Mouse (Mus musculus): ENCODE data around the gene Tcte2.

The Tcte2 gene

GRCm38 (mm10) chr17:13720187-13720586 is 41.4 kb downstream of the Tcte2 start:
- DNase-seq (ENCODE audit: low spot score in 2 of 2), result no peak

- DNase-seq (ENCODE audit: low spot score in 2 of 2), result no peak
These were observed 44.2 kb downstream of the Tcte2 start for GRCm38 (mm10) chr17:13717428-13717827.

- no peak for DNase-seq (ENCODE audit: low spot score in 2 of 2)
These were observed 45.3 kb downstream of the Tcte2 start for GRCm38 (mm10) chr17:13716336-13716735.

GRCm38 (mm10) chr17:13715511-13715910 is 46.1 kb downstream of the Tcte2 start:
- no peak for DNase-seq (ENCODE audit: low spot score in 2 of 2)

- no peak for DNase-seq (ENCODE audit: low spot score in 2 of 2)
These were observed 47.0 kb downstream of the Tcte2 start for GRCm38 (mm10) chr17:13714654-13715053.

GRCm38 (mm10) chr17:13714128-13714527 is 47.5 kb downstream of the Tcte2 start:
- DNase-seq (ENCODE audit: low spot score in 2 of 2), result no peak

GRCm38 (mm10) chr17:13712518-13712917 is 49.1 kb downstream of the Tcte2 start:
- DNase-seq (ENCODE audit: low spot score in 2 of 2), result no peak

GRCm38 (mm10) chr17:13712116-13712515 is 49.5 kb downstream of the Tcte2 start:
- DNase-seq (ENCODE audit: low spot score in 2 of 2), result no peak

GRCm38 (mm10) chr17:13711173-13711572 is 50.5 kb downstream of the Tcte2 start:
- DNase-seq (ENCODE audit: low spot score in 2 of 2), result no peak

GRCm38 (mm10) chr17:13705481-13705921 is 56.1 kb downstream of the Tcte2 start:
- no peak for DNase-seq (ENCODE audit: low spot score in 2 of 2)

- no peak for DNase-seq (ENCODE audit: low spot score in 2 of 2)
These were observed 57.9 kb downstream of the Tcte2 start for GRCm38 (mm10) chr17:13703611-13704320.

- DNase-seq (ENCODE audit: low spot score in 2 of 2), result no peak
These were observed 61.3 kb downstream of the Tcte2 start for GRCm38 (mm10) chr17:13700131-13701016.

GRCm38 (mm10) chr17:13699716-13700115 is 61.9 kb downstream of the Tcte2 start:
- no peak for DNase-seq (ENCODE audit: low spot score in 2 of 2)

GRCm38 (mm10) chr17:13698194-13698593 is 63.4 kb downstream of the Tcte2 start:
- DNase-seq (ENCODE audit: low spot score in 2 of 2), result no peak

GRCm38 (mm10) chr17:13697646-13698045 is 64.0 kb downstream of the Tcte2 start:
- DNase-seq (ENCODE audit: low spot score in 2 of 2), result no peak

GRCm38 (mm10) chr17:13695881-13696280 is 65.7 kb downstream of the Tcte2 start:
- no peak for DNase-seq (ENCODE audit: low spot score in 2 of 2)

GRCm38 (mm10) chr17:13695211-13695610 is 66.4 kb downstream of the Tcte2 start:
- DNase-seq (ENCODE audit: low spot score in 2 of 2), result no peak

- no peak for DNase-seq (ENCODE audit: low spot score in 2 of 2)
These were observed 67.4 kb downstream of the Tcte2 start for GRCm38 (mm10) chr17:13694181-13694580.

- DNase-seq (ENCODE audit: low spot score in 2 of 2), result no peak
These were observed 74.0 kb downstream of the Tcte2 start for GRCm38 (mm10) chr17:13687656-13688055.

- DNase-seq (ENCODE audit: low spot score in 2 of 2), result no peak
These were observed 74.5 kb downstream of the Tcte2 start for GRCm38 (mm10) chr17:13687086-13687485.

- no peak for DNase-seq (ENCODE audit: low spot score in 2 of 2)
These were observed 76.0 kb downstream of the Tcte2 start for GRCm38 (mm10) chr17:13685621-13686020.

GRCm38 (mm10) chr17:13684256-13684655 is 77.4 kb downstream of the Tcte2 start:
- no peak for DNase-seq (ENCODE audit: low spot score in 2 of 2)
